Mouse (Mus musculus): ENCODE results near the gene Thbs3.

DNA sequence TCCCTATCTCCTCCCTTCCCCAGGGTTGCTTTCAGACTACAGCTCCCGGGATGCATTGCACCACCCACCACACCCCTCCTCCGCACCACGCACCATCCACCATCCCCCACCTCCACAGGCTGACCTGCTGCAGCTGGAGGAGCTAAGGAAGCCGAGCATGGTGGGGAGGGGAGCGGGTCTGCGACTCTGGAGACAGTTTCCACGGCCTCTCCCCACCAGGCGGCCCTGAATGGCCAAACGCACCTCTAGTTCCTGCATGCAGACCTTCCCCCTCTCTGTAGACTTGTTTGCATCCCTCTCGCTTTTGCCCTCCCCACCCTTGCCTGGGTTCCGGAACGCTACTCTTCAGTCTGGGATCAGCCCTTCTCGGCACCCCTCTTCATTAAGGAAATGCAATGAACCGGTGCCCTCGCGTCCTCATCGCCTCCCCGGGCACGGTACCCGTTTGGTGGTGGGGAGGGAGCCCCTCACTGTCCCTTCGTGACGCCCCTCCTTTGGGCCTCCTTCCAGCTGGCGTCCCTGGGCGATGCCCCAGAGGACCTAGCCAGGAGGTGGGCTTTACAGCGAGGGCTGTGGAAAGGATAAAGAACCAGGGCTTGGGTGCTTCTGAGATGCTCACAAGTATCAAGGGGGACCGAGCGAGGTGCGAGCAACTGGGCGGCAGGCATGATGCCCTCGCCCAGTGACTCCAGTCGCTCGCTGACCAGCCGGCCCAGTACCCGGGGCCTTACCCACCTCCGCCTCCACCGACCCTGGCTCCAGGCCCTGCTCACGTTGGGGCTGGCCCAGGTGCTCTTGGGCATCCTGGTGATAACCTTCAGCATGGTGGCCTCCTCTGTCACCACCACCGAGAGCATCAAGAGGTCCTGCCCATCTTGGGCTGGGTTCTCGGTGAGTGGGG is 31.7 kb upstream of the Thbs3 start, which contains the start of gene Fam189b:
- TF ChIP-seq CTCF (IDR thresholded peaks at IDR 0.05; ENCODE audit: low read depth) (0 out of 2 replicates have a peak, but pooled peaks have one; percentile 9), EP300 (IDR thresholded peaks at IDR 0.05; ENCODE audit: low read depth) (no peak)

Data from liver, embryonic 14.5 days (tissue).